Mouse (Mus musculus): ENCODE results near the gene Gm49342. TPM values are rescaled to one million over a fixed set of nuclear protein-coding genes. Genes with fewer than 3 reads are reported as not detected.
A peak's percentile ranks its signal among the peaks of the same experiment; 100 is the strongest.
"Not testable (repeated sequence)": the region's sequence is repeated elsewhere in the genome, so short reads cannot be mapped to it uniquely, and the experiment has no call there.

The Gm49342 gene
- polyA plus RNA-seq, 2 experiments, result 65.9 TPM; not detected in 1

DNA sequence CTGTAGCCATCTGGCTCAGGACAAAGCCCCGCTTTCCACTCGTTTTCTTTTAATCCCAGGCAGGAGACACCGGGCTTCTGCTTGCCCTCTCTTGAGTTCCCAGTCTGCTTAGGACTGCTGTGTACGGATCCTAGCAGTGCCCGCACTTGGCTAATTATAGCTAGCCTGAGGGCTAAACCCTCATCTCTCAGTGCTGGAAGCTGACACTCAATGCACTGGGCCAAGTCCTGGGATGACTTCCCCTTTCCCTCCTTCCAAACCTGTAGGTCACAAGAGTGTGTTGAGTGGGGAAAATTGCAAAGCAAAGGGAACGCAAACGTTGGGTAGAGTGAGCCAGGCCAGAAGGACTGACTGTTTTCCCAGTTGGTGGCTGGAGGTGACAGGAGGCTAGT lies 46.9 kb upstream of the Gm49342 start, which contains the start of gene Klhl33:
Klhl33 (minus strand) TSS at position 134 of the 392 bp plus-strand sequence.
- ATAC-seq (ENCODE audit: insufficient read depth), result no peak
- TF ChIP-seq CTCF (IDR thresholded peaks at IDR 0.05; ENCODE audit: low read depth) (no peak), EP300 (IDR thresholded peaks at IDR 0.05; ENCODE audit: low read depth) (no peak)
- no peak for DNase-seq (ENCODE audit: low read depth in 3 of 3, low spot score in 3 of 3)
- Histone ChIP-seq H3K9ac (replicated peaks) (peak within 1 kb of the TSS; percentile 9; the same call in 1 of the 2 replicates), H3K4me3 (ENCODE audit: insufficient read depth in 1 of 2, low read depth in 2 of 2, low read length in 2 of 2) (peak within 1 kb of the TSS; percentile 2 to 38), H3K4me1 (replicated peaks; ENCODE audit: control insufficient read depth in 2 of 2, insufficient read depth in 2 of 2, low read length in 1 of 2) (peaks cover 0 to 2% of the 10 kb centered on the region in 2 experiments; a peak in 1 of 4 replicates), H3K9me3 (ENCODE audit: control insufficient read depth, low read length) (no peaks in the 10 kb centered on the region), H3K27ac (no peak within 1 kb of the TSS), H3K27me3 (ENCODE audit: control insufficient read depth, insufficient read depth, low read length) (peaks cover 9% of the 10 kb centered on the region), H3K36me3 (replicated peaks; ENCODE audit: control insufficient read depth, insufficient read depth, low read depth) (no peaks in the 10 kb centered on the region), H3K4me2 (ENCODE audit: low read depth) (peak within 1 kb of the TSS; percentile 60)
- 34% methylated on average over 7 of the region's 7 CpGs for WGBS (ENCODE audit: insufficient replicate concordance)

DNA sequence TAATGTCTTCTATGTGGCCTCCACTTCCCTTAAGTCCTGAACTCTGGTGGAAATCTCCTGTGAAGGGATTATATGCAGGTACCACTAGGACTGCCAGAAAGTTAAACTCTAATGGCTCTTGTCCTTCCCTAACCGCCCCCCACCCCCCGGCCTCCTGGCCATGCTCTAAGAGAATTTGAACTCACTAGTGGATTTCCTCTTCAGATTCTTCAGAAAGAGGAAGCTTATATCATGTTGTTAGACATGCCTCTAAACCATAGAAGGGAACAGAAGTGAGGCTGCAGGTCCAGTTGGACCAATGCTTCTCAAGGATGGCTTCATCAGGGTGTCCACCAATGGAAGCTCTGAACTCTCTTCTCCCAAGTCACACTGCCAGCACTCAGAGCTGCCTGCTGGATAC lies 46.3 kb upstream of the Gm49342 start:
- H3K4me1 ChIP-seq (replicated peaks; ENCODE audit: control insufficient read depth in 2 of 2, insufficient read depth in 2 of 2, low read length in 1 of 2); ATAC-seq (ENCODE audit: insufficient read depth); H3K9ac ChIP-seq (replicated peaks); H3K4me2 ChIP-seq (ENCODE audit: low read depth); DNase-seq (ENCODE audit: low read depth in 3 of 3, low spot score in 3 of 3); H3K9me3 ChIP-seq (ENCODE audit: control insufficient read depth, low read length); H3K36me3 ChIP-seq (replicated peaks; ENCODE audit: control insufficient read depth, insufficient read depth, low read depth); H3K4me3 ChIP-seq (ENCODE audit: insufficient read depth in 1 of 2, low read depth in 2 of 2, low read length in 2 of 2); H3K27me3 ChIP-seq (ENCODE audit: control insufficient read depth, insufficient read depth, low read length); H3K27ac ChIP-seq: not testable (repeated sequence)
- WGBS (ENCODE audit: insufficient replicate concordance), result 21% methylated on average over 2 of the region's 2 CpGs

- peak overlapping the region; percentile 43 to 67 for H3K4me3 ChIP-seq (ENCODE audit: insufficient read depth in 1 of 2, low read depth in 2 of 2, low read length in 2 of 2)
- H3K36me3 ChIP-seq (replicated peaks; ENCODE audit: control insufficient read depth, insufficient read depth, low read depth), result no peaks in the 10 kb centered on the region
- H3K9me3 ChIP-seq (ENCODE audit: control insufficient read depth, low read length), result no peaks in the 10 kb centered on the region
- peaks cover 0 to 2% of the 10 kb centered on the region in 2 experiments; a peak in 1 of 4 replicates for H3K4me1 ChIP-seq (replicated peaks; ENCODE audit: control insufficient read depth in 2 of 2, insufficient read depth in 2 of 2, low read length in 1 of 2)
- ATAC-seq (ENCODE audit: insufficient read depth) (peak; percentile 65; the same call in 1 of the 2 replicates), DNase-seq (ENCODE audit: low read depth in 3 of 3, low spot score in 3 of 3) (peak in 1 of 3 experiments; percentile 26)
- H3K27me3 ChIP-seq (ENCODE audit: control insufficient read depth, insufficient read depth, low read length), result no peaks in the 10 kb centered on the region
- WGBS (ENCODE audit: insufficient replicate concordance), result 6% methylated on average over 26 of the region's 26 CpGs
- no peak overlapping the region for H3K27ac ChIP-seq
- no peak overlapping the region for H3K9ac ChIP-seq (replicated peaks)
- H3K4me2 ChIP-seq (ENCODE audit: low read depth), result peak overlapping the region; percentile 64
- TF ChIP-seq EP300 (IDR thresholded peaks at IDR 0.05; ENCODE audit: low read depth), result no peak
- peak; percentile 67 for TF ChIP-seq CTCF (IDR thresholded peaks at IDR 0.05; ENCODE audit: low read depth)
Observed at GRCm38 (mm10) chr14:50903973-50904827, 40.1 kb upstream of the Gm49342 start.

GRCm38 (mm10) chr14:50904828-50905129 lies 39.5 kb upstream of the Gm49342 start:
- no peak overlapping the region for H3K27ac ChIP-seq
- H3K27me3 ChIP-seq (ENCODE audit: control insufficient read depth, insufficient read depth, low read length), result no peaks in the 10 kb centered on the region
- WGBS (ENCODE audit: insufficient replicate concordance), result 73% methylated on average over 4 of the region's 4 CpGs
- TF ChIP-seq EP300 (IDR thresholded peaks at IDR 0.05; ENCODE audit: low read depth) (no peak), CTCF (IDR thresholded peaks at IDR 0.05; ENCODE audit: low read depth) (no peak)
- no peak overlapping the region for H3K4me2 ChIP-seq (ENCODE audit: low read depth)
- DNase-seq (ENCODE audit: low read depth in 3 of 3, low spot score in 3 of 3), result no peak
- H3K4me3 ChIP-seq (ENCODE audit: insufficient read depth in 1 of 2, low read depth in 2 of 2, low read length in 2 of 2), result no peak overlapping the region
- no peaks in the 10 kb centered on the region for H3K9me3 ChIP-seq (ENCODE audit: control insufficient read depth, low read length)
- H3K36me3 ChIP-seq (replicated peaks; ENCODE audit: control insufficient read depth, insufficient read depth, low read depth), result no peaks in the 10 kb centered on the region
- ATAC-seq (ENCODE audit: insufficient read depth), result no peak
- peaks cover 0 to 2% of the 10 kb centered on the region in 2 experiments; a peak in 1 of 4 replicates for H3K4me1 ChIP-seq (replicated peaks; ENCODE audit: control insufficient read depth in 2 of 2, insufficient read depth in 2 of 2, low read length in 1 of 2)
- H3K9ac ChIP-seq (replicated peaks), result no peak overlapping the region

- H3K9me3 ChIP-seq (ENCODE audit: control insufficient read depth, low read length); H3K4me3 ChIP-seq (ENCODE audit: insufficient read depth in 1 of 2, low read depth in 2 of 2, low read length in 2 of 2); H3K27ac ChIP-seq; DNase-seq (ENCODE audit: low read depth in 3 of 3, low spot score in 3 of 3); H3K27me3 ChIP-seq (ENCODE audit: control insufficient read depth, insufficient read depth, low read length); ATAC-seq (ENCODE audit: insufficient read depth); H3K9ac ChIP-seq (replicated peaks); H3K4me2 ChIP-seq (ENCODE audit: low read depth); H3K36me3 ChIP-seq (replicated peaks; ENCODE audit: control insufficient read depth, insufficient read depth, low read depth); H3K4me1 ChIP-seq (replicated peaks; ENCODE audit: control insufficient read depth in 2 of 2, insufficient read depth in 2 of 2, low read length in 1 of 2): not testable (repeated sequence)
Observed at GRCm38 (mm10) chr14:50905327-50905726, 39.0 kb upstream of the Gm49342 start.
